Mouse (Mus musculus): Measurements from ENCODE around the gene Crtap.

Gene Crtap

DNA sequence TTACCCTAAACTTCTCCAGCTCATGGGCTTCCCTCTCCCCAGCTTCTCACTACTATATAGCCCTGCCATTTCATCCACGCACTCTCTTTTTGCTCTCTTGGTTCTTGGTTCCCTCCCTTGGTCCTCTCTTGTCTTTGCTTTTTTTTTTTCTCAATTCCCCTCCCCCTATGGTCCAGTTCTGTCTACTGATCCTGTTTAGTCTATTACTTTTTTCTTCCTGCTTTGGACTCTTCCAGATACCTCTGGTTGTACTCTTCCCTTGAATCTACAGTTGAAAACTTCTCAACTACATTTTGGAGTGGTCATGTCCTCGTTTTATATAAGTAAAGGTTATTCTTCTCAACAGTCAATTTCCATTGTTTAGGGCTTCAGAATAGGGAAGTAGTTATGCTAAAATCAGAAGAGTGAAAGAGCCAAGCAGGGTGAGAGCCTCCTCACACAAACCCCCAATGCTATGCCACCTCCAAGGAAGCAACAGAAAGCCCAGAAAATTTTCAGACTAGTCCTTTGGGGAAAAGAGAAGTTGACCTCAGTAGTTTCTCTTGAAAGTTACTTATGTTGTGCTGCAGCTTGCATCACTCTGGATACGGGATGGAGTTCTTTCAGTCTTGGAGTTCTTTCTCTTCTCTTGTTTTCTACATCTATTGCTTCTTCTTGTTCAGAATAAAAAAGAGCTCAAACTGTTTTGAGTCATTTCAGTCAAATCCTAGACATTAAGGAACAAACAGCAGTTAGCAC, 64.3 kb downstream of the Crtap start:
- DNase-seq (ENCODE audit: low spot score): no peak

All from layer of hippocampus, adult 9-10 months (tissue).